Mouse (Mus musculus): ENCODE data around the gene Pdzd11. TPM values are rescaled to one million over a fixed set of nuclear protein-coding genes. Genes with fewer than 3 reads are reported as not detected.
A peak's percentile ranks its signal among the peaks of the same experiment; 100 is the strongest.

Gene Pdzd11
- polyA plus RNA-seq, 2 experiments = 57.3 to 112 TPM

DNA sequence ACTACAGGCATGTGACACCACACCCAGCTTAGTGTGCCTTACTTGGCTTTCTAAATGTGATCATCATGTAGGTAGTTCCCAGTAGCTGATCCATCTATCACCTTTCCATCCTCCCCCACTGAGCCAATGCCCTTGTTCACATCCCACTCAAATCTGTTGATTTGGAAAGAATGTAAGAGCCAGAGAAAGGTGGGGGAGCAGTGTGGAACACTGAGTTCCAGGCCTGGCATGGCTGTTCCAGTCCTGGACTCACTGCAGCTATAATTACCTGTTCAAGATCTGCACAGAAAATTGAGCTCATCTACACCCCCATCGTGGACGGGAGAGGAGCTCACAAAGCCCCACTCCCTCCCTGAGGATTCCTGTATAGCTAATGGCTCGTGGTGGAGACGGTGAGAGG, 26.6 kb downstream of the Pdzd11 start:
- Histone ChIP-seq H3K4me1 (ENCODE audit: control insufficient read depth, insufficient read depth, low read length) (no peaks in the 10 kb centered on the region), H3K4me2 (replicated peaks; ENCODE audit: low read depth, low read length, severe bottlenecking) (no peak overlapping the region), H3K9ac (ENCODE audit: low read depth, low read length, severe bottlenecking) (no peak overlapping the region), H3K27me3 (ENCODE audit: control insufficient read depth, insufficient read depth, low read length) (no peaks in the 10 kb centered on the region; the same call in 1 of the 2 replicates), H3K9me3 (ENCODE audit: control insufficient read depth, low read length) (no peaks in the 10 kb centered on the region), H3K27ac (replicated peaks; ENCODE audit: low read depth, low read length) (no peak overlapping the region), H3K4me3 (replicated peaks; ENCODE audit: low read length) (no peak overlapping the region), H3K36me3 (ENCODE audit: control insufficient read depth, insufficient read depth, low read length) (no peaks in the 10 kb centered on the region)
- DNase-seq (ENCODE audit: low spot score) (no peak), ATAC-seq (ENCODE audit: low FRiP score, low read depth) (no peak)
- WGBS = 64% methylated on average over 4 of the region's 4 CpGs
- TF ChIP-seq POLR2A (IDR thresholded peaks at IDR 0.05; ENCODE audit: borderline replicate concordance, extremely low read depth, insufficient read depth, insufficient read length) = no peak

DNA sequence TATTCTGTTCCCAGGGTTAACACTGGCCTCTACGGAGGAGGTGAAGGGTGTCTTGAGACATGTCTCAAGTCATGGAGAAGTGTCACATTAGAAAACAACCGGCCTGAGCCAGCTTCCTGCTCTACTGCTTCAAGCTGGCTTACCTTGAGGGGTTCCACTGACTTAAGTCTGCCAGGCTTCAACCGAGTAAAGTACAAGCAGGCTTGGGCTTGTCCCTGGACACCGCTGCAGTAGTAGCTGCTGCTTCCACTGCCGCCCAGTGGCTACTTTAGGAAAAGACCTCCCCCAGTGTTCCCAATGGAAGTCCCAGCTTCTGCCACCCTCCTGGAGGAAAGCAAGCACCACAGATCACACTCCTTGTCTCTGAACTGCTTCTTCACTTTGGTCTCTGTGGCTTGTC, 28.9 kb downstream of the Pdzd11 start:
- H3K9ac ChIP-seq (ENCODE audit: low read depth, low read length, severe bottlenecking) = no peak overlapping the region
- H3K4me1 ChIP-seq (ENCODE audit: control insufficient read depth, insufficient read depth, low read length) = no peaks in the 10 kb centered on the region
- no peak overlapping the region for H3K4me3 ChIP-seq (replicated peaks; ENCODE audit: low read length)
- WGBS = 19% methylated on average over 5 of the region's 5 CpGs
- no peak for TF ChIP-seq POLR2A (IDR thresholded peaks at IDR 0.05; ENCODE audit: borderline replicate concordance, extremely low read depth, insufficient read depth, insufficient read length)
- no peak for ATAC-seq (ENCODE audit: low FRiP score, low read depth)
- no peak overlapping the region for H3K4me2 ChIP-seq (replicated peaks; ENCODE audit: low read depth, low read length, severe bottlenecking)
- no peaks in the 10 kb centered on the region; the same call in 1 of the 2 replicates for H3K27me3 ChIP-seq (ENCODE audit: control insufficient read depth, insufficient read depth, low read length)
- no peaks in the 10 kb centered on the region for H3K36me3 ChIP-seq (ENCODE audit: control insufficient read depth, insufficient read depth, low read length)
- H3K9me3 ChIP-seq (ENCODE audit: control insufficient read depth, low read length) = no peaks in the 10 kb centered on the region
- no peak overlapping the region for H3K27ac ChIP-seq (replicated peaks; ENCODE audit: low read depth, low read length)
- peak; percentile 38 for DNase-seq (ENCODE audit: low spot score)

DNA sequence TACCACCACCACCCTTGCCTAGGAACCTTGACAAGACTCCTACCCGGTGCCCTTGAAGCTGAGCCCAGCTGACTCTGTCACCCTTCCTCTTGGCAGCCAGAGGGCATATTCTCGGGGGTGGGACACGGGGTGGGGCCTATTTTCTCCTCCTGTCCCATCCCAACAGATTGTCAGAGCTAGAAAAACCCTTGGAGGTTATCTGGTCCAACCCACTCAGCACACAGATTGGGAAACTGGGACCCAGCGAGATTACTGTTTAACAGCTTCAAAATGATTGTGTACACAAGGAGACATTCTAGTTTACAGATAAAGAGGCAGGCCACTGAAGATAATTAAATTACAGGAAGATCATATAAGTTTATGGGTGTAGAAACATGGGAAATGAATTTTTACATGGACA, 31.6 kb downstream of the Pdzd11 start, which contains the start of gene P2ry4:
P2ry4 (minus strand) TSS at position 79 of the 400 bp plus-strand sequence.
- Histone ChIP-seq H3K4me2 (replicated peaks; ENCODE audit: low read depth, low read length, severe bottlenecking) (no peak within 1 kb of the TSS), H3K4me3 (replicated peaks; ENCODE audit: low read length) (no peak within 1 kb of the TSS), H3K9ac (ENCODE audit: low read depth, low read length, severe bottlenecking) (no peak within 1 kb of the TSS), H3K36me3 (ENCODE audit: control insufficient read depth, insufficient read depth, low read length) (no peaks in the 10 kb centered on the region), H3K9me3 (ENCODE audit: control insufficient read depth, low read length) (no peaks in the 10 kb centered on the region), H3K4me1 (ENCODE audit: control insufficient read depth, insufficient read depth, low read length) (no peaks in the 10 kb centered on the region), H3K27me3 (ENCODE audit: control insufficient read depth, insufficient read depth, low read length) (no peaks in the 10 kb centered on the region; the same call in 1 of the 2 replicates), H3K27ac (replicated peaks; ENCODE audit: low read depth, low read length) (no peak within 1 kb of the TSS)
- DNase-seq (ENCODE audit: low spot score) (no peak), ATAC-seq (ENCODE audit: low FRiP score, low read depth) (no peak)
- 64% methylated on average over 4 of the region's 4 CpGs for WGBS
- TF ChIP-seq POLR2A (IDR thresholded peaks at IDR 0.05; ENCODE audit: borderline replicate concordance, extremely low read depth, insufficient read depth, insufficient read length) = no peak

Other genes with a start within 250 kb of the Pdzd11 start
- not detected in 2 replicates for gene Otud6a, start 197.6 kb downstream of the Pdzd11 start, polyA plus RNA-seq (2012; rRNA removed)
- gene Otud6a, start 197.6 kb downstream of the Pdzd11 start, polyA plus RNA-seq (2014; fragmentation: Nextera tagmentation; extraction: Ambion mirVana) = not detected in 2 replicates
- gene Awat2, start 183.9 kb downstream of the Pdzd11 start, polyA plus RNA-seq (2012; rRNA removed) = 1.1 TPM in 2 replicates
- 0.81 and 0.88 TPM in 2 replicates for gene Awat2, start 183.9 kb downstream of the Pdzd11 start, polyA plus RNA-seq (2014; fragmentation: Nextera tagmentation; extraction: Ambion mirVana)
- gene Igbp1, start 132.3 kb downstream of the Pdzd11 start, polyA plus RNA-seq (2012; rRNA removed) = 50.5 and 65.3 TPM in 2 replicates
- 43.3 and 45.3 TPM in 2 replicates for gene Igbp1, start 132.3 kb downstream of the Pdzd11 start, polyA plus RNA-seq (2014; fragmentation: Nextera tagmentation; extraction: Ambion mirVana)
- gene Dgat2l6, start 101.7 kb downstream of the Pdzd11 start, polyA plus RNA-seq (2012; rRNA removed) = not detected in 2 replicates
- not detected in 2 replicates for gene Dgat2l6, start 101.7 kb downstream of the Pdzd11 start, polyA plus RNA-seq (2014; fragmentation: Nextera tagmentation; extraction: Ambion mirVana)
- gene Awat1, start 54.3 kb downstream of the Pdzd11 start, polyA plus RNA-seq (2012; rRNA removed) = not detected in 2 replicates
- gene Awat1, start 54.3 kb downstream of the Pdzd11 start, polyA plus RNA-seq (2014; fragmentation: Nextera tagmentation; extraction: Ambion mirVana) = not detected in 2 replicates
- 0.03 and 0.04 TPM in 2 replicates for gene P2ry4, start 31.7 kb downstream of the Pdzd11 start, polyA plus RNA-seq (2012; rRNA removed)
- 0.06 TPM in 1 of 2 replicates, not detected in the other for gene P2ry4, start 31.7 kb downstream of the Pdzd11 start, polyA plus RNA-seq (2014; fragmentation: Nextera tagmentation; extraction: Ambion mirVana)
- gene Arr3, start 21.1 kb downstream of the Pdzd11 start, polyA plus RNA-seq (2012; rRNA removed) = not detected in 2 replicates
- not detected in 2 replicates for gene Arr3, start 21.1 kb downstream of the Pdzd11 start, polyA plus RNA-seq (2014; fragmentation: Nextera tagmentation; extraction: Ambion mirVana)
- 10.9 and 17.6 TPM in 2 replicates for gene Kif4, start 831 bp downstream of the Pdzd11 start, polyA plus RNA-seq (2012; rRNA removed)
- gene Kif4, start 831 bp downstream of the Pdzd11 start, polyA plus RNA-seq (2014; fragmentation: Nextera tagmentation; extraction: Ambion mirVana) = 21.1 and 24.8 TPM in 2 replicates
- gene Gdpd2, start 103.3 kb upstream of the Pdzd11 start, polyA plus RNA-seq (2012; rRNA removed) = 11.6 and 13.2 TPM in 2 replicates
- gene Gdpd2, start 103.3 kb upstream of the Pdzd11 start, polyA plus RNA-seq (2014; fragmentation: Nextera tagmentation; extraction: Ambion mirVana) = 5.6 and 6.9 TPM in 2 replicates
- 24.9 and 27.5 TPM in 2 replicates for gene Dlg3, start 141.2 kb upstream of the Pdzd11 start, polyA plus RNA-seq (2012; rRNA removed)
- 4.2 and 5.1 TPM in 2 replicates for gene Dlg3, start 141.2 kb upstream of the Pdzd11 start, polyA plus RNA-seq (2014; fragmentation: Nextera tagmentation; extraction: Ambion mirVana)

Data from limb, embryonic 14.5 days (tissue).